Mouse (Mus musculus) kidney, adult 2 months (tissue): Measurements from ENCODE around the gene Prss37.

Experiments
- CTCF ChIP-seq: fragments of 200-500 bp; conservative IDR thresholded peaks from 2 replicates; pipeline ENCODE4 v1.5.1; 2011; ENCODE audit warnings: low read depth, mild to moderate bottlenecking, control low read depth, low read length, moderate library complexity, mixed read lengths; ENCODE audit not compliant: insufficient read depth, insufficient read length
- POLR2A ChIP-seq: fragments of 200-500 bp; IDR thresholded peaks from one replicate; pipeline ENCODE4 v1.6.1; 2011; ENCODE audit warnings: low read depth, low read length, control low read depth

GRCm38 (mm10) chr6:40544690-40545089 is 25.4 kb upstream of the Prss37 start:
- TF ChIP-seq CTCF (no peak), POLR2A (no peak)
